Mouse (Mus musculus) naive thymus-derived CD4-positive, alpha-beta T cell, adult 2 months (primary cell): ENCODE results near the gene Ebf1.

Experiments
- DNase-seq: peaks from one replicate; pipeline ENCODE4 v3.0.0-alpha.2; 2011; ENCODE audit warnings: low read depth

The Ebf1 gene

GRCm38 (mm10) chr11:44703951-44704350, 86.8 kb downstream of the Ebf1 start:
- DNase-seq = no peak

GRCm38 (mm10) chr11:44705811-44706210, 88.7 kb downstream of the Ebf1 start:
- no peak for DNase-seq

- no peak for DNase-seq
Observed at GRCm38 (mm10) chr11:44706386-44706785, 89.3 kb downstream of the Ebf1 start.

- peak; percentile 2 for DNase-seq
Observed at GRCm38 (mm10) chr11:44707381-44708289, 90.5 kb downstream of the Ebf1 start.

GRCm38 (mm10) chr11:44708290-44708685, 91.2 kb downstream of the Ebf1 start:
- DNase-seq = no peak

GRCm38 (mm10) chr11:44709073-44709618, 92.0 kb downstream of the Ebf1 start:
- DNase-seq = no peak

GRCm38 (mm10) chr11:44709869-44710460, 92.8 kb downstream of the Ebf1 start:
- DNase-seq = no peak

- no peak for DNase-seq
Observed at GRCm38 (mm10) chr11:44710861-44711260, 93.7 kb downstream of the Ebf1 start.

- DNase-seq = no peak
Observed at GRCm38 (mm10) chr11:44714188-44714587, 97.1 kb downstream of the Ebf1 start.

- no peak for DNase-seq
Observed at GRCm38 (mm10) chr11:44715776-44716175, 98.7 kb downstream of the Ebf1 start.

- DNase-seq = no peak
Observed at GRCm38 (mm10) chr11:44716928-44717327, 99.8 kb downstream of the Ebf1 start.

- DNase-seq = no peak
Observed at GRCm38 (mm10) chr11:44717636-44718035, 100.5 kb downstream of the Ebf1 start.

- DNase-seq = no peak
Observed at GRCm38 (mm10) chr11:44721976-44722375, 104.9 kb downstream of the Ebf1 start.

GRCm38 (mm10) chr11:44723950-44724502, 106.9 kb downstream of the Ebf1 start:
- no peak for DNase-seq

GRCm38 (mm10) chr11:44725732-44726131, 108.6 kb downstream of the Ebf1 start:
- DNase-seq = no peak

GRCm38 (mm10) chr11:44727376-44727775, 110.3 kb downstream of the Ebf1 start:
- no peak for DNase-seq

- DNase-seq = no peak
Observed at GRCm38 (mm10) chr11:44727821-44728220, 110.7 kb downstream of the Ebf1 start.

GRCm38 (mm10) chr11:44728271-44728670, 111.2 kb downstream of the Ebf1 start:
- no peak for DNase-seq

GRCm38 (mm10) chr11:44729931-44730330, 112.8 kb downstream of the Ebf1 start:
- DNase-seq = no peak

GRCm38 (mm10) chr11:44731763-44732162, 114.6 kb downstream of the Ebf1 start:
- no peak for DNase-seq

- DNase-seq = no peak
Observed at GRCm38 (mm10) chr11:44733276-44733675, 116.2 kb downstream of the Ebf1 start.

- DNase-seq = no peak
Observed at GRCm38 (mm10) chr11:44738046-44738445, 120.9 kb downstream of the Ebf1 start.

- no peak for DNase-seq
Observed at GRCm38 (mm10) chr11:44738820-44739219, 121.7 kb downstream of the Ebf1 start.
